Mouse (Mus musculus): Measurements from ENCODE around the gene Spef2.
"Not testable (repeated sequence)": the region's sequence is repeated elsewhere in the genome, so short reads cannot be mapped to it uniquely, and the experiment has no call there.

The Spef2 gene

GRCm38 (mm10) chr15:9748359-9749102, at the start of gene Spef2:
Gene Spef2, minus strand, starts transcription at chr15:9748868.
- peak; percentile 61 to 66 for DNase-seq

- no peak for DNase-seq
Measured at GRCm38 (mm10) chr15:9794131-9794530, 45.5 kb upstream of the Spef2 start.

GRCm38 (mm10) chr15:9788245-9789030, 39.8 kb upstream of the Spef2 start:
- no peak for DNase-seq

- DNase-seq: not testable (repeated sequence)
Measured at GRCm38 (mm10) chr15:9774222-9775142, 25.8 kb upstream of the Spef2 start.

GRCm38 (mm10) chr15:9768184-9768918, 19.7 kb upstream of the Spef2 start:
- DNase-seq: no peak

GRCm38 (mm10) chr15:9767034-9767433, 18.4 kb upstream of the Spef2 start:
- no peak for DNase-seq

- no peak for DNase-seq
Measured at GRCm38 (mm10) chr15:9750966-9751365, 2.3 kb upstream of the Spef2 start.

- DNase-seq: no peak
Measured at GRCm38 (mm10) chr15:9747410-9748104, 1.1 kb downstream of the Spef2 start.

- no peak for DNase-seq
Measured at GRCm38 (mm10) chr15:9742172-9742571, 6.5 kb downstream of the Spef2 start.

- DNase-seq: no peak
Measured at GRCm38 (mm10) chr15:9714574-9715458, 33.9 kb downstream of the Spef2 start.

- DNase-seq: no peak
Measured at GRCm38 (mm10) chr15:9713707-9714106, 35.0 kb downstream of the Spef2 start.

GRCm38 (mm10) chr15:9710330-9710729, 38.3 kb downstream of the Spef2 start:
- no peak for DNase-seq

GRCm38 (mm10) chr15:9705830-9706450, 42.7 kb downstream of the Spef2 start:
- no peak for DNase-seq

- DNase-seq: no peak
Measured at GRCm38 (mm10) chr15:9701845-9702244, 46.8 kb downstream of the Spef2 start.

GRCm38 (mm10) chr15:9691721-9692120, 56.9 kb downstream of the Spef2 start:
- DNase-seq: no peak

GRCm38 (mm10) chr15:9690845-9691244, 57.8 kb downstream of the Spef2 start:
- no peak for DNase-seq

- DNase-seq: no peak
Measured at GRCm38 (mm10) chr15:9690436-9690835, 58.2 kb downstream of the Spef2 start.

- no peak for DNase-seq
Measured at GRCm38 (mm10) chr15:9683485-9683884, 65.2 kb downstream of the Spef2 start.

- DNase-seq: no peak
Measured at GRCm38 (mm10) chr15:9677343-9678036, 71.2 kb downstream of the Spef2 start.

Measured in spleen, adult 18-20 months (tissue).